In the genomic region with DNA sequence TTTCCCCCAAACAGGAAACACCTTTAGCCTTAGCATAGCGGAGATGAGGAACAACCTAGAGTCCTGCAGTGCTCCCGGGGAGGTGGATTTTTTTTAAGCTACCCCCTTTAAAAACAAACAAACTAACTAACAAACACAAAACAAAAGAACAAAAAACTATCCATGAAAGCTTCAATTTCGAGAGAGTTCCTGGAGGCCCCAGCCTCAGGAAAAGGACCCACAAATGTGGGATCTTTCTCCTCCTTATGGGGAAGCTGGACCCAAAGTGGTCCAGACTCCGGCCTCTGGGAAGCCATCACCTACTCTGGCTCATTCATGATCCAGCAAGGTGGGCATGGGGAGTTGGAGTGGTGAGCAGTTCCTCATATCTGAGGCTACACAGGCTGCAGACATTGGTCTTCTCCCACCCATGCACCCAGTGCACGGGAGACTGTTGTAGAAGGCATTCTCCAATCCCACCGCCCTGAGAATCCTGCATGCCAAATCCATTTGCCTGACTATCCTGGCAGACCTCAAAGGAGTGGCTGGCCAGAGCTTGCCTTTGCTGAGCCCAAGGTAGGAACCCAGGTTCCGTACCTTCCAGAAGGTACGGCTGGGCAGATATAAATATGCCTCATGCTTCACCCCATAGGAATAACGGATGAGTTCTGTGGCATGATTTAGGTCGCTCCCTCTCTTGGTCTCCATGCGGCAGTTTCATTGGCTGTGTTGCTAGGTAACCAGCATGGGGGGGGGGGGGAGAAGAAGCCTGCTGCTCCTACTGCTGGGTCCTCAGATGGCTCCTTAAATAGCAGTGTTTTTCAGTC, we compare ENCODE assay signal across 7 mouse cellular contexts. TPM values are rescaled to one million over a fixed set of nuclear protein-coding genes. Genes with fewer than 3 reads are reported as not detected.
A peak's percentile ranks its signal among the peaks of the same experiment; 100 is the strongest.
DNase-seq lines count a peak whose midpoint lies in the region; ATAC-seq lines count a peak whose summit lies in the region.

No protein-coding gene starts in this region.

- no peak overlapping the region for H3K4me3 ChIP-seq in lung, embryonic 15.5 days
- no peak overlapping the region for H3K4me3 ChIP-seq in forebrain, embryonic 12.5 days (replicated peaks)
- no peak overlapping the region for H3K4me3 ChIP-seq in limb, embryonic 13.5 days
- H3K4me3 ChIP-seq in stomach, embryonic 16.5 days (replicated peaks; ENCODE audit: low read length): no peak overlapping the region; the same call in 1 of the 2 replicates

- H3K27me3 ChIP-seq in lung, embryonic 15.5 days: 0 out of 2 replicates have a peak, but pooled peaks cover 4% of the 10 kb centered on the region
- peaks cover 6% of the 10 kb centered on the region; the same call in 1 of the 2 replicates for H3K27me3 ChIP-seq in forebrain, embryonic 12.5 days
- peaks cover 20% of the 10 kb centered on the region for H3K27me3 ChIP-seq in limb, embryonic 13.5 days
- H3K27me3 ChIP-seq in stomach, embryonic 16.5 days (ENCODE audit: control insufficient read depth, insufficient read depth, low read length): 0 out of 2 replicates have a peak, but pooled peaks cover 5% of the 10 kb centered on the region

- H3K4me2 ChIP-seq in lung, embryonic 15.5 days: peak overlapping the region; percentile 39
- peak overlapping the region; percentile 31 for H3K4me2 ChIP-seq in forebrain, embryonic 12.5 days
- H3K4me2 ChIP-seq in limb, embryonic 13.5 days (replicated peaks): peak overlapping the region; percentile 45
- peak overlapping the region; percentile 34; the same call in 1 of the 2 replicates for H3K4me2 ChIP-seq in stomach, embryonic 16.5 days (ENCODE audit: low read depth, low read length)

- 33% methylated on average over 11 of the region's 11 CpGs for WGBS in lung, embryonic 15.5 days
- 48% methylated on average over 11 of the region's 11 CpGs for WGBS in forebrain, embryonic 12.5 days
- WGBS in limb, embryonic 13.5 days: 39% methylated on average over 11 of the region's 11 CpGs
- WGBS in stomach, embryonic 16.5 days: 42% methylated on average over 11 of the region's 11 CpGs

- H3K4me1 ChIP-seq in lung, embryonic 15.5 days: peaks cover 33% of the 10 kb centered on the region
- peaks cover 45% of the 10 kb centered on the region for H3K4me1 ChIP-seq in forebrain, embryonic 12.5 days
- peaks cover 48% of the 10 kb centered on the region for H3K4me1 ChIP-seq in limb, embryonic 13.5 days
- H3K4me1 ChIP-seq in stomach, embryonic 16.5 days (ENCODE audit: control insufficient read depth, insufficient read depth, low read length): peaks cover 34% of the 10 kb centered on the region

- H3K9ac ChIP-seq in lung, embryonic 15.5 days: no peak overlapping the region
- 0 out of 2 replicates have a peak overlapping the region, but pooled peaks have one; percentile 21 for H3K9ac ChIP-seq in forebrain, embryonic 12.5 days
- H3K9ac ChIP-seq in limb, embryonic 13.5 days: no peak overlapping the region
- peak overlapping the region; percentile 48; the same call in 1 of the 2 replicates for H3K9ac ChIP-seq in stomach, embryonic 16.5 days (ENCODE audit: low read length)

- no peaks in the 10 kb centered on the region for H3K36me3 ChIP-seq in lung, embryonic 15.5 days
- no peaks in the 10 kb centered on the region for H3K36me3 ChIP-seq in forebrain, embryonic 12.5 days (replicated peaks)
- no peaks in the 10 kb centered on the region for H3K36me3 ChIP-seq in limb, embryonic 13.5 days
- H3K36me3 ChIP-seq in stomach, embryonic 16.5 days (ENCODE audit: control insufficient read depth, insufficient read depth, low read length): no peaks in the 10 kb centered on the region; the same call in 1 of the 2 replicates

- ATAC-seq in lung, embryonic 15.5 days (ENCODE audit: borderline replicate concordance, extremely low read depth, low FRiP score, low TSS enrichment): no peak
- peak; percentile 58 for ATAC-seq in forebrain, embryonic 12.5 days (ENCODE audit: low FRiP score)
- ATAC-seq in limb, embryonic 13.5 days (ENCODE audit: low FRiP score, low read depth): no peak
- no peak for ATAC-seq in stomach, embryonic 16.5 days (ENCODE audit: insufficient read depth, low FRiP score)

- DNase-seq in lung, postnatal 10 days: no peak
- DNase-seq in gastrocnemius, postnatal 10 days: no peak
- no peak for DNase-seq in kidney, postnatal 14 days

- H3K27ac ChIP-seq in lung, embryonic 15.5 days: peak overlapping the region; percentile 14; the same call in 1 of the 2 replicates
- H3K27ac ChIP-seq in forebrain, embryonic 12.5 days: peak overlapping the region; percentile 68
- no peak overlapping the region for H3K27ac ChIP-seq in limb, embryonic 13.5 days
- peak overlapping the region; percentile 74 for H3K27ac ChIP-seq in stomach, embryonic 16.5 days (ENCODE audit: low read length)

- no peaks in the 10 kb centered on the region for H3K9me3 ChIP-seq in lung, embryonic 15.5 days
- no peaks in the 10 kb centered on the region for H3K9me3 ChIP-seq in forebrain, embryonic 12.5 days
- H3K9me3 ChIP-seq in limb, embryonic 13.5 days: no peaks in the 10 kb centered on the region
- H3K9me3 ChIP-seq in stomach, embryonic 16.5 days (replicated peaks; ENCODE audit: control insufficient read depth, low read length): no peaks in the 10 kb centered on the region

RNA-seq across cellular contexts. Expression of gene Ttc7, which starts 48.9 kb away (rescaled TPM):
- 7.3 TPM in 2 replicates for polyA plus RNA-seq in lung, embryonic 15.5 days (2015; fragmentation: Nextera tagmentation; extraction: Ambion mirVana)
- polyA plus RNA-seq in forebrain, embryonic 12.5 days (2016; fragmentation: Nextera tagmentation; extraction: Ambion mirVana): 3.5 and 3.8 TPM in 2 replicates
- polyA plus RNA-seq in limb, embryonic 13.5 days (2015; fragmentation: Nextera tagmentation; extraction: Ambion mirVana): 4.1 and 4.3 TPM in 2 replicates
- 10.7 and 11.1 TPM in 2 replicates for polyA plus RNA-seq in stomach, embryonic 16.5 days (2015; fragmentation: Nextera tagmentation; extraction: Ambion mirVana)
- total RNA-seq in gastrocnemius, postnatal 10 days (2021): 10 to 100 TPM; 16.6 to 17.7 TPM

Comparison
In these comparisons a context has a peak if more than half of its experiments do, and no peak if none do; other contexts are left out.
1. H3K9ac ChIP-seq: peak in forebrain, embryonic 12.5 days (single experiment) and stomach, embryonic 16.5 days (single experiment); none in lung, embryonic 15.5 days (single experiment) and limb, embryonic 13.5 days (single experiment).
2. Peak in every context shown above with its lines, with median percentiles within 50 percentile points of each other: H3K4me2 ChIP-seq.